ENCODE assay signal across 14 mouse cellular contexts in genomic region chr9:78096376-78096775, GRCm38 (mm10). TPM values are rescaled to one million over a fixed set of nuclear protein-coding genes. Genes with fewer than 3 reads are reported as not detected.
DNase-seq lines count a peak whose midpoint lies in the region; ATAC-seq and TF ChIP-seq lines count a peak whose summit lies in the region.
"Had no signal": no experiment of that assay in that cellular context is flagged by ENCODE, and none has a peak within 500 bp of the region (broad histone marks: within the 10 kb centered on the region; RNA-seq: fewer than 3 reads in every experiment).

No protein-coding gene starts in this region.

- H3K4me2 ChIP-seq in hindbrain, postnatal 0 days (ENCODE audit: low read depth, low read length), result no peak overlapping the region
- H3K4me2 ChIP-seq in hindbrain, embryonic 12.5 days (replicated peaks), result no peak overlapping the region
- H3K4me2 ChIP-seq: heart, embryonic 13.5 days; intestine, embryonic 15.5 days; limb, embryonic 15.5 days; midbrain, embryonic 13.5 days had no signal

- TF ChIP-seq POLR2A in thymus, adult 2 months (IDR thresholded peaks at IDR 0.05; ENCODE audit: control insufficient read depth, extremely low read depth, insufficient read depth, low read length, poor library complexity), result no peak

- no peak overlapping the region for H3K4me3 ChIP-seq in hindbrain, postnatal 0 days (ENCODE audit: low read length)
- no peak overlapping the region for H3K4me3 ChIP-seq in hindbrain, embryonic 12.5 days
- H3K4me3 ChIP-seq in thymus, adult 2 months (ENCODE audit: control insufficient read depth, insufficient read depth, low read length), result no peak overlapping the region
- H3K4me3 ChIP-seq in forebrain, embryonic 10.5 days, result no peak overlapping the region
- H3K4me3 ChIP-seq: heart, embryonic 13.5 days; intestine, embryonic 15.5 days; limb, embryonic 15.5 days; midbrain, embryonic 13.5 days had no signal

- H3K36me3 ChIP-seq in hindbrain, postnatal 0 days (ENCODE audit: insufficient read depth, low read length), result peaks cover 72% of the 10 kb centered on the region
- peaks cover 59% of the 10 kb centered on the region for H3K36me3 ChIP-seq in hindbrain, embryonic 12.5 days
- peaks cover 64% of the 10 kb centered on the region for H3K36me3 ChIP-seq in thymus, adult 2 months (ENCODE audit: control insufficient read depth, insufficient read depth, low read length)
- peaks cover 66% of the 10 kb centered on the region for H3K36me3 ChIP-seq in forebrain, embryonic 10.5 days (replicated peaks)

- WGBS in hindbrain, postnatal 0 days, result 98% methylated on average over 6 of the region's 6 CpGs
- WGBS in hindbrain, embryonic 12.5 days, result 97% methylated on average over 6 of the region's 6 CpGs
- WGBS in thymus, adult 2 months, result 95% methylated on average over 6 of the region's 6 CpGs
- WGBS in forebrain, embryonic 10.5 days, result 98% methylated on average over 6 of the region's 6 CpGs

- ATAC-seq in hindbrain, postnatal 0 days, result no peak
- ATAC-seq in hindbrain, embryonic 12.5 days (ENCODE audit: low FRiP score), result no peak
- peak; percentile 62; the same call in 1 of the 2 replicates for ATAC-seq in erythroblast, adult 5-6 weeks (replicated peaks; ENCODE audit: low FRiP score, poor library complexity, severe bottlenecking)
- ATAC-seq: intestine, embryonic 15.5 days; midbrain, embryonic 13.5 days had no signal

- H3K9me3 ChIP-seq in hindbrain, postnatal 0 days (ENCODE audit: low read length), result no peaks in the 10 kb centered on the region
- H3K9me3 ChIP-seq in hindbrain, embryonic 12.5 days (replicated peaks), result no peaks in the 10 kb centered on the region
- peaks cover 9% of the 10 kb centered on the region; the same call in 1 of the 2 replicates for H3K9me3 ChIP-seq in forebrain, embryonic 10.5 days
- H3K9me3 ChIP-seq: intestine, embryonic 15.5 days; limb, embryonic 15.5 days had no signal

- no peaks in the 10 kb centered on the region for H3K27me3 ChIP-seq in hindbrain, postnatal 0 days (ENCODE audit: insufficient read depth, low read length)
- H3K27me3 ChIP-seq in hindbrain, embryonic 12.5 days, result no peaks in the 10 kb centered on the region
- H3K27me3 ChIP-seq in thymus, adult 2 months (ENCODE audit: control insufficient read depth, insufficient read depth, low read length), result no peaks in the 10 kb centered on the region
- H3K27me3 ChIP-seq in forebrain, embryonic 10.5 days (ENCODE audit: poor library complexity, severe bottlenecking), result no peaks in the 10 kb centered on the region
- H3K27me3 ChIP-seq: heart, embryonic 13.5 days; intestine, embryonic 15.5 days; limb, embryonic 15.5 days; midbrain, embryonic 13.5 days had no signal

- no peaks in the 10 kb centered on the region for H3K4me1 ChIP-seq in hindbrain, postnatal 0 days (ENCODE audit: insufficient read depth, low read length)
- H3K4me1 ChIP-seq in hindbrain, embryonic 12.5 days, result no peaks in the 10 kb centered on the region
- peaks cover 7% of the 10 kb centered on the region; the same call in 1 of the 2 replicates for H3K4me1 ChIP-seq in thymus, adult 2 months (replicated peaks; ENCODE audit: control insufficient read depth, insufficient read depth, low read length)
- no peaks in the 10 kb centered on the region for H3K4me1 ChIP-seq in forebrain, embryonic 10.5 days
- H3K4me1 ChIP-seq: intestine, embryonic 15.5 days; limb, embryonic 15.5 days; midbrain, embryonic 13.5 days had no signal

- no peak overlapping the region for H3K27ac ChIP-seq in hindbrain, postnatal 0 days
- H3K27ac ChIP-seq in hindbrain, embryonic 12.5 days, result no peak overlapping the region
- H3K27ac ChIP-seq in thymus, adult 2 months (ENCODE audit: control insufficient read depth, insufficient read depth, low read length), result no peak overlapping the region
- H3K27ac ChIP-seq in forebrain, embryonic 10.5 days, result no peak overlapping the region
- H3K27ac ChIP-seq: heart, embryonic 13.5 days; intestine, embryonic 15.5 days; limb, embryonic 15.5 days; midbrain, embryonic 13.5 days had no signal

- H3K9ac ChIP-seq in hindbrain, postnatal 0 days (replicated peaks; ENCODE audit: low read length), result no peak overlapping the region
- H3K9ac ChIP-seq in hindbrain, embryonic 12.5 days, result no peak overlapping the region
- H3K9ac ChIP-seq: heart, embryonic 13.5 days; intestine, embryonic 15.5 days; limb, embryonic 15.5 days; midbrain, embryonic 13.5 days had no signal

- TF ChIP-seq CTCF in hindbrain, postnatal 0 days (IDR thresholded peaks at IDR 0.05; ENCODE audit: low read depth), result peak; percentile 27; the same call in 1 of the 2 replicates
- TF ChIP-seq CTCF in thymus, adult 2 months (IDR thresholded peaks at IDR 0.05; ENCODE audit: borderline replicate concordance, control insufficient read depth, extremely low read depth, insufficient read depth, low read length, poor library complexity), result no peak

- DNase-seq in hindbrain, postnatal 0 days (ENCODE audit: low spot score), result no peak
- peak; percentile 23 for DNase-seq in thymus, postnatal 25 days
- DNase-seq in thymus, adult 2 months, result no peak
- no peak for DNase-seq in ovary, adult 18-20 months (ENCODE audit: low spot score)
- DNase-seq in testis, postnatal 10 days (ENCODE audit: low spot score), result no peak
- no peak for DNase-seq in forebrain, embryonic 10.5 days (ENCODE audit: extremely low spot score, low spot score)
- DNase-seq: layer of hippocampus, adult 9-11 months had no signal

RNA-seq across cellular contexts. Expression of gene Fbxo9, which starts 12.5 kb away (rescaled TPM):
- 107 and 109 TPM in 2 replicates for total RNA-seq in hindbrain, postnatal 0 days (2014; rRNA removed)
- polyA plus RNA-seq in hindbrain, postnatal 0 days (2015; fragmentation: Nextera tagmentation; extraction: Ambion mirVana), result 86.7 and 88.9 TPM in 2 replicates
- 42.0 and 43.1 TPM in 2 replicates for polyA plus RNA-seq in hindbrain, embryonic 12.5 days (2016; fragmentation: Nextera tagmentation; extraction: Ambion mirVana)
- polyA plus RNA-seq in thymus, adult 2 months (2012; rRNA removed), result 99.7 and 119 TPM in 2 replicates
- total RNA-seq in erythroblast, adult 5-6 weeks (2015; ENCODE audit: low replicate concordance), result 517 and 623 TPM in 2 replicates
- total RNA-seq in erythroblast, adult 5-6 weeks (2017; ENCODE audit: low replicate concordance), result 741 and 893 TPM in 2 replicates
- polyA plus RNA-seq in forebrain, embryonic 10.5 days (2016; fragmentation: Nextera tagmentation; extraction: Ambion mirVana), result 21.0 and 22.9 TPM in 2 replicates

RNA-seq across cellular contexts. Expression of gene Ick, which starts 12.6 kb away (rescaled TPM):
- 36.7 and 41.2 TPM in 2 replicates for total RNA-seq in hindbrain, postnatal 0 days (2014; rRNA removed)
- 29.3 and 35.2 TPM in 2 replicates for polyA plus RNA-seq in hindbrain, postnatal 0 days (2015; fragmentation: Nextera tagmentation; extraction: Ambion mirVana)
- 38.1 and 40.0 TPM in 2 replicates for polyA plus RNA-seq in hindbrain, embryonic 12.5 days (2016; fragmentation: Nextera tagmentation; extraction: Ambion mirVana)
- 14.5 and 16.5 TPM in 2 replicates for polyA plus RNA-seq in thymus, adult 2 months (2012; rRNA removed)
- 5.4 and 13.8 TPM in 2 replicates for total RNA-seq in erythroblast, adult 5-6 weeks (2015; ENCODE audit: low replicate concordance)
- total RNA-seq in erythroblast, adult 5-6 weeks (2017; ENCODE audit: low replicate concordance), result 9.5 and 14.8 TPM in 2 replicates
- 31.9 and 36.0 TPM in 2 replicates for polyA plus RNA-seq in forebrain, embryonic 10.5 days (2016; fragmentation: Nextera tagmentation; extraction: Ambion mirVana)

RNA-seq across cellular contexts. Expression of gene Gcm1, which starts 44.7 kb away (rescaled TPM):
- 0.10 TPM in 1 of 2 replicates, not detected in the other for total RNA-seq in hindbrain, postnatal 0 days (2014; rRNA removed)
- polyA plus RNA-seq in hindbrain, postnatal 0 days (2015; fragmentation: Nextera tagmentation; extraction: Ambion mirVana), result 0.09 and 0.11 TPM in 2 replicates
- not detected in 2 replicates for polyA plus RNA-seq in hindbrain, embryonic 12.5 days (2016; fragmentation: Nextera tagmentation; extraction: Ambion mirVana)
- 0.20 TPM in 1 of 2 replicates, not detected in the other for polyA plus RNA-seq in thymus, adult 2 months (2012; rRNA removed)
- not detected in 2 replicates for total RNA-seq in erythroblast, adult 5-6 weeks (2015; ENCODE audit: low replicate concordance)
- total RNA-seq in erythroblast, adult 5-6 weeks (2017; ENCODE audit: low replicate concordance), result not detected in 2 replicates
- polyA plus RNA-seq in forebrain, embryonic 10.5 days (2016; fragmentation: Nextera tagmentation; extraction: Ambion mirVana), result 0.10 TPM in 1 of 2 replicates, not detected in the other
- polyA plus RNA-seq: frontal cortex, adult 2 months; heart, embryonic 13.5 days; intestine, embryonic 15.5 days; limb, embryonic 15.5 days had no signal
